In genomic region chr9:58111431-58111830, GRCm38 (mm10) we compare ENCODE assay signal across 9 mouse cellular contexts. TPM values are rescaled to one million over a fixed set of nuclear protein-coding genes. Genes with fewer than 3 reads are reported as not detected.
A peak's percentile ranks its signal among the peaks of the same experiment; 100 is the strongest.
DNase-seq lines count a peak whose midpoint lies in the region; TF ChIP-seq lines count a peak whose summit lies in the region.
"Had no signal": no experiment of that assay in that cellular context is flagged by ENCODE, and none has a peak within 500 bp of the region (broad histone marks: within the 10 kb centered on the region; RNA-seq: fewer than 3 reads in every experiment).

No protein-coding gene starts in this region.

- no peaks in the 10 kb centered on the region for H3K27me3 ChIP-seq in kidney, adult 2 months (replicated peaks; ENCODE audit: control insufficient read depth, insufficient read depth, low read length)

- intact Hi-C loops in left cerebral cortex, postnatal 4 days (cut with DNase I): no loop called here

- no peak overlapping the region for H3K4me3 ChIP-seq in kidney, adult 2 months (ENCODE audit: insufficient read depth, low read depth, low read length)
- H3K4me3 ChIP-seq: heart, embryonic 13.5 days had no signal

- H3K27ac ChIP-seq in kidney, adult 2 months (ENCODE audit: insufficient read depth, low read depth, low read length): no peak overlapping the region
- H3K27ac ChIP-seq: heart, embryonic 13.5 days had no signal

- 80% methylated on average over 6 of the region's 6 CpGs for WGBS in kidney, adult 2 months

- H3K4me1 ChIP-seq in kidney, adult 2 months (ENCODE audit: control insufficient read depth, insufficient read depth, low read length): no peaks in the 10 kb centered on the region; the same call in 1 of the 2 replicates

- DNase-seq in NIH3T3 (ENCODE audit: low read depth): peak; percentile 38
- DNase-seq in cerebellum, adult 18-20 months: peak; percentile 86 to 91
- DNase-seq in frontal cortex, postnatal 36 days (ENCODE audit: low spot score in 2 of 2): peak; percentile 76 to 82
- peak; percentile 79 for DNase-seq in left cerebral cortex, postnatal 4 days
- peak; percentile 41 for DNase-seq in right cerebral cortex, postnatal 4 days
- DNase-seq in kidney, adult 2 months: no peak
- DNase-seq in embryo, embryonic 10.5 days (ENCODE audit: low spot score): no peak
- DNase-seq in lung, postnatal 4 days: no peak

- no peaks in the 10 kb centered on the region for H3K36me3 ChIP-seq in kidney, adult 2 months (ENCODE audit: control insufficient read depth, insufficient read depth, low read length)
- H3K36me3 ChIP-seq: heart, embryonic 13.5 days had no signal

- no peak for TF ChIP-seq POLR2A in kidney, adult 2 months (IDR thresholded peaks at IDR 0.05; ENCODE audit: low read depth, low read length)

- no peak for TF ChIP-seq CTCF in kidney, adult 2 months (conservative IDR thresholded peaks at IDR 0.05; ENCODE audit: insufficient read depth, insufficient read length, low read depth, low read length)

RNA-seq across cellular contexts. Expression of gene Ccdc33, which starts 7.2 kb away (rescaled TPM):
- under 1 TPM; 0.62 to 0.66 TPM for total RNA-seq in left cerebral cortex, postnatal 4 days (2021)
- polyA plus RNA-seq in kidney, adult 2 months (2012; rRNA removed): 0.18 TPM in 1 of 2 replicates, not detected in the other

RNA-seq across cellular contexts. Expression of gene Stra6, which starts 47.8 kb away (rescaled TPM):
- 10 to 100 TPM; 10.1 to 12.5 TPM for total RNA-seq in left cerebral cortex, postnatal 4 days (2021)
- 15.4 and 19.5 TPM in 2 replicates for polyA plus RNA-seq in kidney, adult 2 months (2012; rRNA removed)

Comparison
In these comparisons a context has a peak if more than half of its experiments do, and no peak if none do; other contexts are left out.
1. DNase-seq: peak in NIH3T3 (single experiment), cerebellum, adult 18-20 months (2 of 2), frontal cortex, postnatal 36 days (2 of 2), left cerebral cortex, postnatal 4 days (single experiment) and right cerebral cortex, postnatal 4 days (single experiment); none in kidney, adult 2 months (single experiment), embryo, embryonic 10.5 days (single experiment) and lung, postnatal 4 days (0 of 2).